Mouse (Mus musculus) bone marrow, adult 2 months (tissue): ENCODE measurements around the gene Ninj2. TPM values are rescaled to one million over a fixed set of nuclear protein-coding genes. Genes with fewer than 3 reads are reported as not detected.

Source experiments
- H3K27ac ChIP-seq: fragments of 200-500 bp; 2 replicates; pipeline ENCODE4 v1.5.1; 2012; ENCODE audit warnings: low read depth, mild to moderate bottlenecking, control low read depth, inconsistent platforms, low read length; ENCODE audit not compliant: control insufficient read depth, poor library complexity, insufficient read depth
- H3K4me1 ChIP-seq: fragments of 200-500 bp; 2 replicates; pipeline ENCODE4 v1.6.1; 2011; ENCODE audit warnings: low read length; ENCODE audit not compliant: control insufficient read depth, insufficient read depth
- H3K4me3 ChIP-seq: fragments of 200-500 bp; replicated peaks from 2 replicates; pipeline ENCODE3; 2011; ENCODE audit warnings: mild to moderate bottlenecking, low read depth, low read length, control low read depth; ENCODE audit not compliant: control insufficient read depth
- CTCF ChIP-seq: fragments of 200-500 bp; IDR thresholded peaks from 2 replicates; pipeline ENCODE4 v1.5.1; 2011; ENCODE audit warnings: low read length, control low read depth; ENCODE audit not compliant: control insufficient read depth, insufficient read depth
- POLR2A ChIP-seq: fragments of 200-500 bp; IDR thresholded peaks from 2 replicates; pipeline ENCODE4 v1.6.1; 2011; ENCODE audit warnings: low read depth, mild to moderate bottlenecking, control low read depth, low read length, borderline replicate concordance; ENCODE audit not compliant: control insufficient read depth
- WGBS: fragments of 180-500 bp; shearing (Covaris S2); methylation state at CpG from one replicate; pipeline ENCODE4 v1.1.7; 2018; 5-methylcytosine and 5-hydroxymethylcytosine counted together
- polyA plus RNA-seq: library from polyadenylated mRNA; stranded (reverse); fragments of >200 nt; gene quantifications from 2 replicates; pipeline ENCODE4 v1.2.4, GENCODE M21; 2011; ENCODE audit warnings: low replicate concordance; ENCODE audit not compliant: missing spikeins, insufficient read depth, insufficient read length

Gene Ninj2
- polyA plus RNA-seq, 1 experiment = not detected

DNA sequence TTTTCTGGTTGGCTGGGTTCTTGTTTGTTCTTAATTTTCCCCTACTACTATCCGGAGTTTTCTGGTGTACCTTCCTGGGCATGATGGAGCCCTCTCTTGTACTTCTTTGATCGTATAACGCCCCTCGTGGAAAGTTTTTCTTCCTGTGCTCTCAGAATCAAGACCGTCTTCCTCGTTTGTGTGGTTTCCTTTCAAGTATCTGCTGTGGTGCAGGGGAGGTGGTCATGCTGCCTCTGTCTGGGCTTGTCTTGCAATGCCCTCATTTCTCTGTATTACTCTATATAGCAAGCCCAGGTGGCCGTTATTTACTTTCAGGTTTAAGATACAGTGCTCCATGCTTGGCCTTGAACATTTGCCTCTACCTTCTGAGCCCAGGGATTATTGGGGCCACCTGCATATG, 31.5 kb downstream of the Ninj2 start:
- H3K4me3 ChIP-seq = no peak overlapping the region
- peaks cover 2% of the 10 kb centered on the region; the same call in 1 of the 2 replicates for H3K4me1 ChIP-seq
- H3K27ac ChIP-seq = no peak overlapping the region
- TF ChIP-seq CTCF (no peak), POLR2A (no peak)
- 10% methylated on average over 7 of the region's 7 CpGs for WGBS

DNA sequence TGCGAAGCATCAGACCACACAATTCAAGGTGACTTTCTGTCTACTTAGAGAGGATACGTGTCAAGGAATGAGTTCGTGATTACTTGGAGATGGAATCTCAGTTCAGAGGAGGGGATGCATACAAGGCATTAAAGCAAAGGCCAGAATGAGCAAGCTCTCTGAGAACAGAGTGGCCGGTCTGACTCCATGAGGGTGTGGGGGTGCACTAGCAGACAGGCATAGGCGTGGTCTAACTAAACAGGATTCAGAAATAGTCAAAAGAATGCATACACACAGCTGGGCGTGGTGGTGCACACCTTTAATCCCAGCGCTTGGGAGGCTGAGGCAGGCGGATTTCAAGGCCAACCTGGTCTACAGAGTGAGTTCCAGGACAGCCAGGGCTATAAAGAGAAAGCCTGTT, 33.3 kb downstream of the Ninj2 start:
- TF ChIP-seq CTCF = no peak
- no peak for TF ChIP-seq POLR2A
- Histone ChIP-seq H3K27ac (no peak overlapping the region), H3K4me3 (no peak overlapping the region), H3K4me1 (peaks cover 2% of the 10 kb centered on the region; the same call in 1 of the 2 replicates)
- WGBS = 85% methylated on average over 8 of the region's 8 CpGs

DNA sequence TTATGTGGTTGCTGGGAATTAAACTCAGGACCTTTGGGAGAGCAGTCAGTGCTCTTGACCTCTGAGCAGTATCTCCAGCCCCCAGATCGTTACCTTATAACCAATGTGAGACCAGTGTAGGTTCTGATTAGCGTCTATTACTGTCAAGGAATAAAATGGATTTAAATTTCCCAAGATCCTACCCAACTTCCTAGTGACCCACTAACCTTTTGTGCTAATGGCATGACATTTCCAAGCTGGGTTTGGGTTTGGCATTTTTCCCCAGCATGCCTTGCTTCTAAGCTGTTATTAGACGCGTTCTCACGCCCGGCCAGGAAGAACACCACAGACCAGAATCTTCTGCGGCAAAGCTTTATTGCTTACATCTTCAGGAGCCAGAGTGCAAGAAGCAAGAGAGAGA, 34.2 kb downstream of the Ninj2 start:
- WGBS = 92% methylated on average over 7 of the region's 7 CpGs
- Histone ChIP-seq H3K4me1 (peaks cover 2% of the 10 kb centered on the region; the same call in 1 of the 2 replicates), H3K4me3 (no peak overlapping the region), H3K27ac (no peak overlapping the region)
- TF ChIP-seq POLR2A (no peak), CTCF (no peak)

DNA sequence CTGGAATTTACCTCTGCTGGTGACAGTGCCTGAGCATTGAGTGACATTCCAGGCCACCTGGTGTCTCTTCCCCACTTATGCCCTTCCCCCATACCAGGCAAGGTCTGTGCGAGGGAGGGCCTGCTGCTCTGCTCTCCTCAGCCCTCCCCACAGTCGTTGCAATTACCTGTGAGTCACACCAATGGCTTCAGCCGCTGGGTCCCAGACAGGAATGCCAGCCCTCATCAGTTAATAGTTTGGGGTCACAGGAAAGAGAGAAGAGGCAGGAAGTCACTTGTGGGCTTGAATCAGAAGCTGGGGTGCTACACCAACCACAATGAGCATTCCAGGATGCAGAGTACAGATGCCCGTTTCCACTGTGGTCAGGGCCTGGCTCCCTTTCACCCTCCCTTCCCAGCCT, 41.6 kb downstream of the Ninj2 start:
- no peak for TF ChIP-seq CTCF
- no peak for TF ChIP-seq POLR2A
- Histone ChIP-seq H3K4me3 (no peak overlapping the region), H3K27ac (no peak overlapping the region), H3K4me1 (no peaks in the 10 kb centered on the region; the same call in 1 of the 2 replicates)
- WGBS = 11% methylated on average over 4 of the region's 4 CpGs

DNA sequence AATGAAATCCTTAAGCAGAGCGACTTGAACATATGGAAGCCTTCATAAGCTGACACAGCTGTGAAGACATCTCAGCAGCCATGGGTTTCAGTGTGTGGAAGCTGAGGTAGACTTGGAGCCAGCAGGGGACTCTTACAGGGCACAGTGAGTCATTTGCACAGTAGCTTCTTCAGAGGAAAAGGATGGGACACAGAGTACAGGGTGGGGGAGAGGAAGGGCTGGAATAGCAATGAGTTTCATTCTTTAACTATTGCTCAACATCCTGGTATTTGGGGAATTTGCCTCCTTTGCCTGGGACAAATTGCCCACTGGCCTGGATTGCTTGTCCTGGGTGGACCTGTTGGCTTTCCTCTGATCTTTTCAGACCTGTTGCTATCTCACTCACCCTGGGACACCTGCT, 52.3 kb downstream of the Ninj2 start:
- no peak for TF ChIP-seq POLR2A
- WGBS = 79% methylated on average over 1 of the region's 1 CpGs
- no peak overlapping the region for H3K27ac ChIP-seq

DNA sequence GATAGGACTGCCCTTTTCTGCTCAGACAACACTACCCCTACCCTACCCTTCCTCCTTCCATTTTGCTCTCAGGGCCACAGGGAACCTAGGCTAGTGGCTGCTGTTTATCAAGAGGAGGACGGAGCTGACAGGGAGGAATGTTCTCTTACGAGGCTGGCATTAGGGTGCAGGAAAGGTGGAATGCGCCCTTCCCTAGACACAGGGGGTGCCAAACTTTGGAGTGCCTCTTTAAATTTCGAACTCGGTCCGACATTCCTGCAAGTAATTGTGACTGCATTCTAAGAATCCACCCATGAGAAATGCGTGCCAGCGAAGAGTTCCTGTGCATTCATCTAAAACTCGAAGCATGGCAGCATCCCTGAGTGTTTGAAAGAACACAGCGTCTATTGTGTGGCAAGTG, 53.5 kb downstream of the Ninj2 start:
- TF ChIP-seq CTCF = no peak
- no peak for TF ChIP-seq POLR2A
- Histone ChIP-seq H3K4me1 (peaks cover 3% of the 10 kb centered on the region; the same call in 1 of the 2 replicates), H3K4me3 (no peak overlapping the region), H3K27ac (no peak overlapping the region)
- 80% methylated on average over 10 of the region's 10 CpGs for WGBS

More for the DNA sequence above, 52.3 kb downstream of the Ninj2 start:
- Histone ChIP-seq H3K4me3 (no peak overlapping the region), H3K4me1 (peaks cover 2% of the 10 kb centered on the region; the same call in 1 of the 2 replicates)

DNA sequence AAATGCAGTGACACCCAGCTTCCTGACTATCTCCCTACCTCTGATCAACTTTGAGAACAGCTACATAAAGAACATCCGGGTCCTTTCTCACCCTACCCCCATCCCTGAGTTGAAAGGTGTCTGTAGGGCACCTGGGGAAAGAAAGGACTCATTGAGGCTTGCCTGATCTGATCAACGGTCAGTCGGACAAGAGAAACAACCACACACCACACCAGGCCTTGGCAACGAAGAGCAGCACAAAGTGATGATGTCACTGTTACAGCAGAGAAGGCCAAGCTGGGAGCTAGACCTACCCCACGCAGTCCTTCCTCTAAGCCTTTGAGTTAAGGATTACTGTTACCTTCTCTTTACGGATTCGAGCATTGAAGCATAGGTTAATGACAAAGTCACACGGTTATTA, 54.3 kb downstream of the Ninj2 start:
- Histone ChIP-seq H3K27ac (no peak overlapping the region), H3K4me1 (peaks cover 3% of the 10 kb centered on the region; the same call in 1 of the 2 replicates), H3K4me3 (no peak overlapping the region)
- TF ChIP-seq CTCF (no peak), POLR2A (no peak)
- WGBS = 80% methylated on average over 8 of the region's 8 CpGs

DNA sequence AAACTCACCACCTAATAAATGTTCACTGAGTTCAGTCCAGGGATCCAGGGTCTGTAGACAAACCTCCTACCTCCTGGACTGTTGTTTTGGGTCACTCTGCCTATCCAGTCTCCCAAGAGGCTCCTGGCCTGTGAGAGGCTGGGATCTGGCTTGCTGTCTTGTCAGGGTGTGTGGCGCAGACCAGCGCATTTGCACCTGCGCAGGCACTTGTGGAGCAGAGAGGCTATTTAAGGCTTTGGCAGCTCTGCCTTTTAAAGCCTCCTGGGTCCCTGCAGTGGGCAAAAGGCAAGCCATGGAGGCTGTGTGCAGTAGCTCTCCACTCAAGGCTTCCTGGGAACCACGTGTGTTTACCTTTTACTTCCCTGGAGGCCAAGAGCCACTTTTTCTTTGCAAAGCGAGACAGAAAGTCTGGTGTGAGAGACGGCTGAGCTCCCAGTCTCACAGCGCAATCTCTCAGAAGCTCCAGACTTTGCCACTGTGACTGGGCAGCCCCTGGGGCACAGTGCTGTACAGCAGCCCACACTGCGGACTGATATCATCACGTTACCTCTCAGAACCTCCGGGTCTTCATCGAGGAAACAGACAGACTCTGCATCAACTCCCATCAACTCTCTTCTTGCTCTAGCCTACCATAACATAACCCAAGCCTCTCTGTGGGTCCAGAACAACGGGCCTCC, 55.7 kb downstream of the Ninj2 start:
- WGBS = 71% methylated on average over 12 of the region's 12 CpGs
- peaks cover 3% of the 10 kb centered on the region; the same call in 1 of the 2 replicates for H3K4me1 ChIP-seq
- no peak overlapping the region for H3K4me3 ChIP-seq
- TF ChIP-seq POLR2A = no peak
- TF ChIP-seq CTCF = no peak
- no peak overlapping the region for H3K27ac ChIP-seq
